Mouse (Mus musculus) common myeloid progenitor, adult 5-6 weeks (primary cell): ENCODE measurements around the gene Slc22a29. TPM values are rescaled to one million over a fixed set of nuclear protein-coding genes. Genes with fewer than 3 reads are reported as not detected.
"Not testable (repeated sequence)": the region's sequence is repeated elsewhere in the genome, so short reads cannot be mapped to it uniquely, and the experiment has no call there.

Experiments
- ATAC-seq: replicated peaks from 2 replicates; pipeline ENCODE4 v1.8.0; 2016; ENCODE audit warnings: low read depth, mild to moderate bottlenecking, moderate TSS enrichment, inconsistent platforms; ENCODE audit not compliant: poor library complexity, severe bottlenecking
- total RNA-seq: library from RNA; stranded (forward); fragments of 200-1000, 187-1606 nt; gene quantifications from 2 replicates; pipeline ENCODE4 v1.2.3, GENCODE M21; 2017

The Slc22a29 gene
- not detected in 2 replicates for total RNA-seq

DNA sequence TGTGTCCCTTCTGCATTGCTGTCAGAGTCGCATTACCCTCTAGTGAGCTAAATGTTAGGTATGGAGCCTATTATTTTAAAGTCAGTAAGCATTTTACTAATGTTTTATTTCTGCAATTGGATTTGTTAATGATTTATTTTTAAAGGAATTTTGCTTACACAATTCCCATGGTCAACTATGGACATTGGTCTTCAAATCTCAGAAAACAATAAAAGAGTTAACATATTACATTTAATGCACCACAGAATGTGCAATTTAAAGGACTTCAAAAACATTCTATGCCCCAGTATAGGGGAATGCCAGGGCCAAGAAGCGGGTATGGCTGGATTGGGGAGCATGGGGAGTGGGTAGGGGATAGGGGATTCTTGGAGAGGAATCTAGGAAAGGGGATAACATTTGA is at the start of gene Slc22a29:
Gene Slc22a29 (minus strand): TSS at position 101 of the 400 bp plus-strand sequence.
- no peak for ATAC-seq

DNA sequence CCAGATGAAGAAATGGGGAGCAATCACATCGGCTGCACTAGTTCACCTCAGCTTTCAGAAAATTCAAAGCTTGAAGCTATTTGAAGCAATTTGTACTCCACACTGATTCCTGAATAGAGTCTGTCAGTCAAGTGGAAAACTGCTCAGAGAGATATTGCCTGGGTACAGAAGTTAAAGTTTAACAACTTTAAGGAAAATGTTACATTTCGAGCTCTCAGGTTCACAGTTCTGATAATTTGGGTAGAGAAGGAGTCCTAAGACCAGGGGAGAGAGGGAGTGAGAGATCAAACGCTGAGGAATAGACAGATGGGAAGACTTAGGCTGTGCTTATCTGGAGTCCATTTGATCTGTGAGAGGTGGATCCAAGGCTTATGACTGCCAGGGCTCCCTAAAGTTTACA is 46.6 kb upstream of the Slc22a29 start:
- ATAC-seq: no peak

DNA sequence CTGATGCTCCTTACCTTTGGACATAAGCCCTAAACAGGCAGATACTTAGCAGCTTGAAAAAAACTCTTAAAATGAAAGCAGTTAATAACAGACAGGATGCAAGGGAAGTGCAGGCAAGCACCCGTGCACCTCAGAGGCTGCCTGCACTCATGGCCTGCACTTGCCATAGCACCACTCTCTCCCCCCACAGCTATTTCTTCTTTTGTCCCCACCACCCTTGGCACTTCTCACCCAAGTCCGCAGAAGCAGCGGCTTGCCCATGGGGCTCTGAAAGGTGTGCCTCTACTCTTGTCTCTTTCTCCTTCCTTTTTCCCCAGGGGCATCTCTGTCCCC is 34.0 kb upstream of the Slc22a29 start:
- ATAC-seq: peak; percentile 15; the same call in 1 of the 2 replicates

DNA sequence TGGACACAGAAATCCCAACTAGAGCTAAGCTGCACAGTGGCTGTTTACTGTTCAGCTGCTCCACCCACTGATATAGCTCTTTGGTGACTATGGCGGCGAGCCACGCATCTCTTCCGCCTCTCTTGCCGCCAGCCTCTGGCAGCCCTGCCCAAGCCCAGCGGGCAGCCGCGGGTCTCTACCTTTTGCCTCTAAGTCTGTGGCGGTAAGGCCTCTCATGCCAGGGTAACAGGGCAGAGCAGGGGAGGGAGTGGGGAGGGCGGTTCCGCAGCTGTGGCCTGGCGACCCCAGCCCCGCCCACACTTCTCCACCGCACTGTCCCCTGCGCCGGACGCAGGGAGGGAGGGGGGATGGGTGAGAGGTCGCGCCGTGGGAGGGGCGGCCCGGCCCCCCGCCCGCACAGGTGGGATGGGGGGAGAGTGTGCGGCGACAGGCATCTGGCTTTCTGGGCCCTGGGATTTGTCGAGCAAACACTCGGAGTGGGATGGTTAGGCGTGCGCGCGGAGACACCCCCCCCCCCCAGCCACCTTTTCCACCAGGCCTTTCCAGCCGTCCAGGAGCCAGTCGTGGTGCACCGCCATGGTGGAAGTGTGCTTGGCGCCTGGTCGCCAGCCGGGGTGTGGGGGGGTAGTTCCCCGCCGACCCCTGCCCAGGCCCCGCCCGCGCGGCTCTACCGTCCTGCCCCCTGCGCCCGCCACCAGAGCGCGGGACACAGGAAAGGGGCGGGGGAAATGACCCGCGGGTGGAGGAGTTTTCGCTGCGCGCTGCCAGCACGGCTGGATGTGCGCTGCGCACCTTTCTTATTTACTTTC is 33.4 kb upstream of the Slc22a29 start:
- ATAC-seq: peak; percentile 94

DNA sequence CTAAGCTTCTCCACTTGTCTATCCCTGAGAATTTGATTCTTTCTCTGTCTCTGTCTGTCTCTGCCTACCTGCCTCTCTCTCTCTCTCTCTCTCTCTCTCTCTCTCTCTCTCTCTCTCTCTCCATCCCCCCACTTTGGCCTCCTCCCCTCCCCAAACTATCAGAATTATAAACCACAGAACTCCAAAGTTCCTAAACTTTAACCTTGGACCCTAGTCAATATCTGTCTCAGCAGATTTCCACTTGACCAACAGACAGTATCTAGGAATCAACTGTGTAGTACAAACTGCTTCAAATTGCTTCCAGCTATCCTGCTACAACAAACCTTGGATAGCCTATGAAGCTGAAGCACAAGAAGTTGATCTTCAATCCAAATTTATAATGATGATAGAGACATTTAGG is 10.2 kb upstream of the Slc22a29 start:
- no peak for ATAC-seq

DNA sequence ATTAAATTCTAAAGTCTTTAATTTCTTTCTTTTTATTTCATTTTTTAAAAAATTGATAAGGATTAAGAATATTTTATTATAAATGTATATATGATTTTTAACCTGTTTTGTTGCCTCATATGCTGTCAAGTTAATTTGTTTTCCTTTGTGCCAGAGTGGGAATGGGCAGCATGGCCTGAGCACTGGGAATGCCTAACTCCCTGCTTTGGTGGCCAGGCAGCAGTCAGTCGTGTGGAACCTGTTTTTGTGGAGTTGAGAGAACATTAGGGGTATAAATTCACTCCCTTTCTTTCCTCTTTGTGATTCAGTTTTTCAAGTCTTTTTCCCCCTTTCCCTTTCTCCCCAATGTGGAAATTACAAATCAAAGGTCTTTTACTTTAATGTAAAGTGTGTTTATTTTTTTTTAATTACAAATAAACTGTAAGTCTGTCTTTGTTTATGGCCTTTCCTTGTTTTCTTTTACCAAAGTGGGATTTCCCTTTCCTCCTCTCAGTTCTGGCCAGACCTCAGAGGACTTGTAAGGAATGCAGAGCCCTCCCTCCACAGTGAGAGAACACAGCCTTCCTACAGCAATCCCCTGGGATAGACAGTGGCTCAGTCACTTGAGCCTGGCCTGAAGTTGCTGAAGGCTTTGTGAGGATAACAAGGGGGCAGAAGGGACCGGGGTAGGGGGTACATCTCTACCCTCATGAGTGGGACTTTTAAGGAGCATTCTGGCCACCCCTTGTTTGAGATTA is 69.7 kb downstream of the Slc22a29 start:
- no peak for ATAC-seq

DNA sequence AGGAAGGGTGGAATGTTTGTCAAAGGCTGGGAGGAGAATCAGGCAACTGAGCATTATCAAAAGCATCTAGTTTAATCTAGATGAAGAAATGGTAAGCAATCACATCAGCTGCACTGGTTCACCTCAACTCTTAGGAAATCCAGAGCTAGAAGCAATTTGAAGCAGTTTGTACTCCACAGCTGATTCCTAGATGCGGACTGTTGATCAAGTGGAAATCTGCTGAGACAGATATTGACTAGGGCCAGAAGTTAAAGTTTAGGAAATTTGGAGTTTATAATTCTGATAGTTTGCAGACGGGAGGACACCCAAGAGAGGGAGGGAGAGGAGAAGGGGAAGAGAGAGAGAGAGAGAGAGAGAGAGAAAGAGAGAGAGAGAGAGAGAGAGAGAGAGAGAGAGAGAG is 76.0 kb downstream of the Slc22a29 start:
- not testable (repeated sequence) for ATAC-seq

DNA sequence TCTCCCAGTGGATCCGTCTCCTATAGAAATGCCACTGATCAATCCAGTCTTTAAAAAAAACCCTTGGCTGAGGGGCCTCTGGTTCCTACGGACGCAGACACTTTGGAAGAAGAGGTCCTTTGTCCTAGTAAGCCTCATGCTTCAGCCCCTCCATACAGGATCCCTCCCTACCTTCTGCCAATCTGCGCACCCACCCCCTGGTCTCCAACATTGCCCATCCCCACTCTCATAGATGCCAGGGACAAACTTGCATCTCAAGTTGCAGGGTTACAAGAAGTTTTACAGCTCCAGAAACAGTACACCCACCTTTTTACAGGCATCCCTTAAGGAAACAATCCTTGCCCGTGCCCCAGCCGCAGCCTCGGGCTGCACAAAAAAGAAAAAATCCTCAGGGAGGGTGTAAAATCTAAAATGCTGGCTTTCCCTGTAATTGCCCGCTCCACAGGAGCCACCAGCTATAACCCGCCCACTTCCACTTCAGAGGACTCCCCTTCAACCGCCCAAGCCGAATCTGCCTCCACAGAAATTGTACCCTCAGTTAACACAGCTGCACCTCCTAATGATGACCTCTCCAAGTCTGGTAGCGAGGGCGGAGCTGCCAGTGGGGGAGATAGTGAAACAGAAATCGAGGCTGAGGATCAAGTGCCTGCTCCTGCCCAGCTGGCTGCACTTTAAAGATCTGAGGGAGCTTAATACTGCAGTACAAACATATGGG is 84.4 kb downstream of the Slc22a29 start:
- ATAC-seq: 0 out of 2 replicates have a peak, but pooled peaks have one; percentile 18

DNA sequence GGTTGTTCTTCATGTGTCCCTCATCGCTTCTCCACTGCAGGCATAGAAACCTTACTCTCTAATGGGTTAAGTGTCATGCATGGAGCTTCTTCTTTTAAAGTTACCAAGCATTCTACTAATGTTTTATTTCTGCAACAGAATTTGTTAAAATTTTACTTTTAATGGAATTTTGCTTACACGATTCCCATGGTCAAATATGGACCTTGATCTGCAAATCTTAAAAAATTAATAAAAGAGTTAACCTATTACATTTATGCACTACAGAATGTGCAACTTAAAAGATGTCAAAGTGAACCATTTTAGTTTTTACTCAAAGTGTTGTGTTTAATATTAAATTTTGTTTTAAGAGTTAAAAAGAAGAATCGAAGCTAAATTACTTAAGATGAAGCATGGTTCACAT is 86.8 kb downstream of the Slc22a29 start, which contains the start of gene Slc22a28:
Gene Slc22a28 (minus strand): TSS at position 102 of the 400 bp plus-strand sequence.
- not testable (repeated sequence) for ATAC-seq

Other genes starting within 250 kb of the Slc22a29 start
- not detected in 2 replicates for gene Slc22a28, start 86.9 kb downstream of the Slc22a29 start, total RNA-seq
- gene Slc22a30, start 186.2 kb upstream of the Slc22a29 start, total RNA-seq: not detected in 2 replicates